Mouse (Mus musculus) ovary, adult 18-20 months (tissue): ENCODE measurements around the gene Far2.

Experiments
- DNase-seq: peaks from one replicate; pipeline ENCODE4 v3.0.0; 2022; ENCODE audit warnings: low spot score, mixed read lengths

The Far2 gene

GRCm38 (mm10) chr6:148046881-148047649 is at the start of gene Far2:
TSS of gene Far2 (plus strand) at chr6:148047259.
- no peak for DNase-seq

GRCm38 (mm10) chr6:148000483-148000882 is 46.6 kb upstream of the Far2 start:
- no peak for DNase-seq

- no peak for DNase-seq
Observed at GRCm38 (mm10) chr6:148001071-148001470, 46.0 kb upstream of the Far2 start.

GRCm38 (mm10) chr6:148006118-148006837 is 40.8 kb upstream of the Far2 start:
- DNase-seq: no peak

GRCm38 (mm10) chr6:148040759-148041158 is 6.3 kb upstream of the Far2 start:
- no peak for DNase-seq

- DNase-seq: no peak
Observed at GRCm38 (mm10) chr6:148047650-148047988, 560 bp downstream of the Far2 start.

GRCm38 (mm10) chr6:148063131-148063530 is 16.1 kb downstream of the Far2 start:
- DNase-seq: no peak

- no peak for DNase-seq
Observed at GRCm38 (mm10) chr6:148066267-148066666, 19.2 kb downstream of the Far2 start.

GRCm38 (mm10) chr6:148068786-148069185 is 21.7 kb downstream of the Far2 start:
- DNase-seq: no peak

GRCm38 (mm10) chr6:148073599-148073998 is 26.5 kb downstream of the Far2 start:
- no peak for DNase-seq

GRCm38 (mm10) chr6:148074211-148074864 is 27.3 kb downstream of the Far2 start:
- DNase-seq: no peak

GRCm38 (mm10) chr6:148083864-148084263 is 36.8 kb downstream of the Far2 start:
- DNase-seq: no peak

GRCm38 (mm10) chr6:148084403-148084802 is 37.3 kb downstream of the Far2 start:
- DNase-seq: no peak

GRCm38 (mm10) chr6:148097039-148097438 is 50.0 kb downstream of the Far2 start:
- DNase-seq: no peak

GRCm38 (mm10) chr6:148101977-148102376 is 54.9 kb downstream of the Far2 start:
- no peak for DNase-seq

GRCm38 (mm10) chr6:148102434-148102833 is 55.4 kb downstream of the Far2 start:
- DNase-seq: no peak

GRCm38 (mm10) chr6:148104212-148104611 is 57.2 kb downstream of the Far2 start:
- no peak for DNase-seq

GRCm38 (mm10) chr6:148105722-148106268 is 58.7 kb downstream of the Far2 start:
- no peak for DNase-seq

GRCm38 (mm10) chr6:148108741-148109472 is 61.8 kb downstream of the Far2 start:
- DNase-seq: no peak

GRCm38 (mm10) chr6:148110996-148111633 is 64.1 kb downstream of the Far2 start:
- DNase-seq: no peak

GRCm38 (mm10) chr6:148116371-148116770 is 69.3 kb downstream of the Far2 start:
- no peak for DNase-seq
